Mouse (Mus musculus): ENCODE data around the gene Gen1.

DNA sequence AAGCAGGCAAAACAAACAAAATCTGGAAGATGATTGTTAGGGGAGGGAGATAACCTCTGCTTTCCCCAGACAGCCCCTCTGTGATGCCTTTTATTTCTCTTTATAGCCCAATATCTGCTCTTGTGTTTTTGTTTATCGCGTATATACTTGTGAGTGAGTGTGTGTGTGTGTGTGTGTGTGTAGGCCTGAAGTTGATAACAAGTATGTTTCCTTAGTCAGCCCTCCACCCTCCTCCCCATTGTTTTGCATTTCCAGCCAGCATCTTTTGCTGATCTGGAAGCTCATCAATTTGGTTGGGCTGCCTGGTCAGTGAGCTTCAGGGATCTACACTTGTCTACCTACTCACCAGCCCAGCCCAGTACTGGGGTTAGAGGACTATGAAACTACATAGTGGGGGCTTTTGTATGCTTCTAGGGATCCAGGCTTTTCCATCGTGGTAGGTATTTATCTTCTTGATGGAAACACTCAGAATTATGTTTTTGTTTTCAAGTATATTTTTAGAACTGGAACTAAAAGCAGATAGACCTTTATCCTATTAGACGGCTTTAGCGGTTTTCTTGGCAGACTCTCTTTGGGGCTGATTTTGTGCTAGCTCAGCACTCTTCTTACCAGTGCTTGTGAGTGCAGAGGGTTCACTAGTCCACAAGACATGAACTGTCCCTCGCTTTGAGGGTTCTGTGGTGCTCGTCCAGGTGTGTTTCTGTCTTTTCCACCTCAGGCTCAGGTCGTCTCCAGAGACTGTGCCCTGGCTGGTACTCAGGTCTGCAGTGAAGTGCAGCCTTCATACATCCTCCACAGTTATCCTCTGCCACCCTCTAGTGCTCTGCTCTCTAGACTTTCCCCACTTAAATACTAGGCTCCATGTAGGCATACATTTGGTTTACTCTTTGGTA, 41.4 kb upstream of the Gen1 start:
- TF ChIP-seq CTCF (IDR thresholded peaks at IDR 0.05; ENCODE audit: borderline replicate concordance, insufficient read depth, low read length): no peak
- TF ChIP-seq POLR2A (IDR thresholded peaks at IDR 0.05; ENCODE audit: low read depth, low read length): no peak

Measured in embryonic fibroblast, embryonic 13.5 days (primary cell).